Mouse (Mus musculus) small intestine, adult 2 months (tissue): ENCODE data around the gene Ssh3. TPM values are rescaled to one million over a fixed set of nuclear protein-coding genes. Genes with fewer than 3 reads are reported as not detected.

Experiments used
- H3K27ac ChIP-seq: fragments of 200-500 bp; 2 replicates; pipeline ENCODE4 v1.5.1; 2012; ENCODE audit warnings: low read depth, low read length, control low read depth, inconsistent platforms; ENCODE audit not compliant: insufficient read depth
- H3K27me3 ChIP-seq: fragments of 200-500 bp; 2 replicates; pipeline ENCODE4 v1.6.1; 2012; ENCODE audit warnings: mild to moderate bottlenecking, moderate library complexity, low read length, inconsistent platforms; ENCODE audit not compliant: control insufficient read depth, insufficient read depth
- H3K36me3 ChIP-seq: fragments of 200-500 bp; 2 replicates; pipeline ENCODE4 v1.6.1; 2012; ENCODE audit warnings: mild to moderate bottlenecking, low read length, control low read depth, inconsistent platforms; ENCODE audit not compliant: control insufficient read depth, insufficient read depth
- H3K4me1 ChIP-seq: fragments of 200-500 bp; 2 replicates; pipeline ENCODE4 v1.6.1; 2012; ENCODE audit warnings: low read length, inconsistent platforms, mixed read lengths; ENCODE audit not compliant: control insufficient read depth, insufficient read depth, insufficient read length
- H3K4me3 ChIP-seq: fragments of 200-500 bp; 2 replicates; pipeline ENCODE4 v1.5.1; 2012; ENCODE audit warnings: low read depth, mild to moderate bottlenecking, control low read depth, inconsistent platforms, low read length, moderate library complexity
- CTCF ChIP-seq: fragments of 200-500 bp; IDR thresholded peaks from 2 replicates; pipeline ENCODE4 v1.5.1; 2012; ENCODE audit warnings: low read depth, mild to moderate bottlenecking, control low read depth, inconsistent platforms, low read length, moderate library complexity, mixed read lengths; ENCODE audit not compliant: insufficient replicate concordance, insufficient read length; ENCODE audit errors: extremely low read depth
- POLR2A ChIP-seq: fragments of 200-500 bp; IDR thresholded peaks from 2 replicates; pipeline ENCODE4 v1.6.1; 2012; ENCODE audit warnings: low read depth, mild to moderate bottlenecking, control low read depth, inconsistent platforms, low read length, moderate library complexity
- WGBS: fragments of 180-500 bp; shearing (Covaris S2); methylation state at CpG from one replicate; pipeline ENCODE4 v1.1.7; 2018; 5-methylcytosine and 5-hydroxymethylcytosine counted together
- polyA plus RNA-seq: library from polyadenylated mRNA; depleted of rRNA; stranded (reverse); fragments of >200 nt; gene quantifications from 2 replicates; pipeline ENCODE4 v1.2.3, GENCODE M21; 2012

Gene Ssh3
- polyA plus RNA-seq, 1 experiment, result 105 TPM

DNA sequence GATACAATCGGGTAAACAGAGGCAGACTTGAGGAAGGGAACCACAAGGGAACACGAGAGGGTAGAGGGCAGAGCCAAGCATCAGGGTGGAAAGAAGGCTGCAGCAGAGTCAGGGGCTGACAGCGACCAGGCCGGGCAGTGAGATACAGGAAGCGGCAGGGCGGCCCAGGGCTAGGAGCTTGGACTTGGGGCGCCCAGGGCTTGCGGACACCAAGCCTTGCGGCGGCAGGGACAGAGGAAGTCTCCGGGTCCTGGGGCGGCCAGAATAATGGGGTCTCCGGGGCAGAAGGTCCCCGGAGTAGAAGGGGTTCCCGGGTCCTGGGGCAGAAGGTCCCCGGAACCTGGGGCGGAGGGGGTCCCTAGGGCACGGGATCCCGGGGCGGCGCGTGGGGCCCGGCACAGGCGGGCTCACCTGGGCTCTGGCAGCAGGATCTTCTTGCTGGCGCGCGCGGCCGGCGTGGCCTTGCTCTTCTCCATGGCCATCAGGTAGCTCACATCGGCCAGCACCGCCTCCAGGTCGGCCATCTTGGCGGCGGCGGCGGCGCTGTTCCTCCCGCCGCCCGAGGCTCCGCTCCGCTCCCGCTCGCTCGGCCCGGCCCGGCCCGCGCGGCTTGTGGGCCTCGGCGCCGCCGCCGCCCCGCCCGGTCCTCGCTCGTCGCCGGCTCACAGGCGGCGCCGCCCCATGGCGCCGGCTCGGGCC is 36.7 kb upstream of the Ssh3 start:
- Histone ChIP-seq H3K27ac (peak overlapping the region; percentile 89), H3K36me3 (no peaks in the 10 kb centered on the region), H3K4me1 (peaks cover 28% of the 10 kb centered on the region), H3K4me3 (peak overlapping the region; percentile 86), H3K27me3 (no peaks in the 10 kb centered on the region)
- 3% methylated on average over 68 of the region's 68 CpGs for WGBS
- TF ChIP-seq POLR2A (no peak), CTCF (no peak)

DNA sequence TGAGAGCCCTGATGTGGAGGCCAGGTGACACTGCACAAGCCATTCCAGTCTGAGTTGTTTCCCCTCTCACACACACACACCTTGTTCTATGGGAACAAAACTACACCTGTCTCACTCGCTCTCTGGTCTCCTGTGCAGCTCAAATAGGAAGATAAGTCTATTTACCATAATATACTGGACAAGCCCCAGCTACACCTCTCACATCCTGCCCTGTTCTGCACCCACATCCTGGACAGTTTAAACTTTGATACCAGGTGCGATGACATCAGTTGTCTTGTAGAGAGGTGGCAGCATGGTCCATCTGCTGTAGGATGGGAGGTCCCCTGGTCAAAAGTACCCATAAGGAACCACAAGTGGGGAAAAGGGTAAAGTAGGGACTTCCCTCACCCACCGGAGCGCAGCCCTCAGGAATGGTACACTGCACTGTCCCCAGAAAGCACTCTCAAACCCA is 35.9 kb upstream of the Ssh3 start:
- H3K36me3 ChIP-seq, result no peaks in the 10 kb centered on the region
- H3K4me1 ChIP-seq, result peaks cover 36% of the 10 kb centered on the region
- H3K27ac ChIP-seq, result peak overlapping the region; percentile 89
- H3K4me3 ChIP-seq, result peak overlapping the region; percentile 86
- no peaks in the 10 kb centered on the region for H3K27me3 ChIP-seq
- WGBS, result 8% methylated on average over 4 of the region's 4 CpGs
- TF ChIP-seq CTCF, result no peak
- TF ChIP-seq POLR2A, result no peak

DNA sequence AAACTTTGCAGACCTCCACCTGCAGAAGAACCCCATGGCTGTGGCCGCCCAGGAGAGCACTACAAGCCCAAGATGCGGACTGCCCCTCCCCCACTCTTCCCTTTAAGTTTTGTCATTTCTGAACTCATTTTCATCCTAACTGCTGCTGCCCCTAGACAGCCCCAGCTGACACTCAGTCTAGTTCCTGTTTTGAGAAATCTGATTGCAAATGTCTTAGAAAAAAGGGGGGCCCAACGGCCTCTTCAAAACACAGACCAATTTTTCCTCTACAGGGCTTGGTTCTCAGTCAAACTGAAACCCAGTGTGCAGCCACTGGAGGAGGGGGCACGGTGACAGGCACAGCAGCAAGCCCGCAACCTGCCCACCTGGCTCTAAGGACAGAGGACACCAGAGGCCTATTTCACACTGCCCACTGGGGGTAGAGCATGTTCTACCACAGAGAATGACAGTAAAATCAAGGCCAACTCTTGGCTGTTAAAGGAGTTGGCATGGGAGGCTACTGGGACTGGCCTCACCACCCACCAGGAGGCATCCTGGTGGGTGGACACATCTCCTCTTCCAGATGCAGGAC is 35.4 kb upstream of the Ssh3 start:
- TF ChIP-seq POLR2A (no peak), CTCF (no peak)
- Histone ChIP-seq H3K4me3 (peak overlapping the region; percentile 86), H3K4me1 (peaks cover 40% of the 10 kb centered on the region), H3K36me3 (no peaks in the 10 kb centered on the region), H3K27ac (peak overlapping the region; percentile 89), H3K27me3 (no peaks in the 10 kb centered on the region)
- WGBS, result 61% methylated on average over 5 of the region's 5 CpGs

DNA sequence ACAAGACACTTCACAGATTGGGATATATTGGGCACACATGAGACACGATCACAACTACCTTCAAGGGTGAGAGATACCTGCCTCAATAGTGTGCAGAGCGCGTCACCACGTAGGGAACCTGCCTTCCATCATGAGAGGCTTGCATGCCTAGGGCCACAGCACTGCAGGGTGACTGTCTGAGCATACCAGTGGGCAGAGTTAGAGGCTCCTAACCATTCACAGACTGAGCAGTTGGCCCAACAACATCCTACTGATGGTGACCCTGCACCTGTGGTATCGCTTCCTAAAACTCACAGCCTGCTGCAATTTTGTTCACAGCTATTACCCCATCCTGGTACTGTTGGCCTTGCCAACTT is 34.6 kb upstream of the Ssh3 start:
- peaks cover 42% of the 10 kb centered on the region for H3K4me1 ChIP-seq
- H3K4me3 ChIP-seq, result peak overlapping the region; percentile 1; the same call in 1 of the 2 replicates
- H3K36me3 ChIP-seq, result no peaks in the 10 kb centered on the region
- H3K27ac ChIP-seq, result peak overlapping the region; percentile 89
- TF ChIP-seq CTCF, result no peak
- no peak for TF ChIP-seq POLR2A
- H3K27me3 ChIP-seq, result no peaks in the 10 kb centered on the region
- WGBS, result 85% methylated on average over 5 of the region's 5 CpGs

DNA sequence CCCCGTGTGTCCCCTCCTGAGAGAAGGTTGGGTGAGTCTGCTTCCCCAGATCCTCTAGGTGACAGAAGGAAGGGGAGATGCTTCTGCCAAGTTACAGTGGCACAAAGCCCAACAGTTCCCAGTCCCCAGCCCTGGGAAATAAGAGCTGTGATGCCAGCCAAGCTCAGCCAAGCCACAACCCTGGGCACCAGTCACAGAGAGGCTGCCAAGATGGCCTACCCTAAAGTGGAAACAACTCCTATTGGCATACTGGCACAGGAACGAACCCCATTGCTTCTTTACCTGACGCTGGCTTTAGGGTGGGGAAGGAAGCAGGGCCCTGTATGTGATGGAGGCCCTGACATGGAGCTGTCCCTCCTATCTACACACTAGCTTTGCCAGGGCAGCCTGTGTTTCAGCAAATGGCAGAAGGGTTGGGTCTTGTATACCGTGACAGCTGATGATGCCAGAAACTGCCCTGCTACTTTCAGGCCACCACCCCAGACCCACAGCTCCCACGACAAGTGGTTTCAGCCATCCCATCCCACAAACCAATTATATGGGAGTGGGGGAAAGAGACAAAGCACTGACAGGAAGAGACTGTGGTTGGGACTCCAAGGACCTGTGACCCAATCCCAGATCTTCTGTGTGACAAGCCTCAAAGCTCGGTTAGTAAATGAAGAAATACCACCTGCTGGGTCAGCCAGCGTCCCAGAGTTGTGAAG is 34.1 kb upstream of the Ssh3 start:
- TF ChIP-seq CTCF (no peak), POLR2A (no peak)
- H3K27me3 ChIP-seq, result no peaks in the 10 kb centered on the region
- peak overlapping the region; percentile 89 for H3K27ac ChIP-seq
- H3K4me3 ChIP-seq, result peak overlapping the region; percentile 27
- H3K4me1 ChIP-seq, result peaks cover 46% of the 10 kb centered on the region
- no peaks in the 10 kb centered on the region for H3K36me3 ChIP-seq
- 61% methylated on average over 7 of the region's 7 CpGs for WGBS

DNA sequence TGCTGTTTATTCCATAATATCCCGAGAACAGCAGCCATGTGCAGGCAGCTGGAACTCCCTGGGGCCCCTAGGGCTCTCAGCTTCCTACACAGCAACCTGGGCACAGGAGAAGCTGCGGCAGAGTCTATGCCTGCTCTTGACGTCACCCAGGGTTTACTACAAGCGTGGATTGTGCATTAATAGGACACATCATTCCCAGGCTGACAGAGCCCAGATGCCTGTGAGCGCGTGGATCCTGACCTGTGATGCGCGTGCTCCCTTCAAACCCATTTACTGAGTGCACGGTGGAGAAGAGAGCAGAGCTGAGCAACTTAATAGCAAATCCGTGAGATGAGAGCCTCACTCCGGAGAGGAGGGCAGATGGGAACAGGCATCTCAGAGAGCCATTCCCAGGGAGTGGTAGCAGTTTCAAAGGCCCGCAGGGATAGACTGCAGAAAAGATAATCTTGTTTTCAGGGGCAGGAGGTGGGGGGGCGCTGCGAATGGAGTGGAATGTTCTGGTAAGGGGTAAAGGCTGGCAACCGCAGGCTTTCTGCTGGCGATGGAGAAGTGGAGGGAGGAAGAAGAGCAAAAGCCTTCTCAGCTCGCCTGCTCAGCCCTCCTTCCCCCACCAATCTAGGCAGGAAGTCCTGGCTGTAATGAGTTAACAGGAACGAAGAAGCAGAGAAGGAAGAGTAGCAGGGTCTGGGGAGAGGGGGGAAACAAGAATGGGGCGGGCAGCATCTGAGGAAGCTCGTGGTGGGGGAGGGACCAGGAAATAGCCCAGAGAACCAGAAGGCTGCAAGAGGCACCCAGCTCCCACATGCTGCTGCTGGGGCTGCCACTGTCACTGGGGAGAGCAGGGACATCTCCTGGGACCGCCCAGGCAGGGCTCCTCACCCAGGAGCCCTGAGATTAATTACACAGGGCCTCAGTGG is 33.0 kb upstream of the Ssh3 start:
- 0 out of 2 replicates have a peak, but pooled peaks have one; percentile 20 for TF ChIP-seq POLR2A
- no peak for TF ChIP-seq CTCF
- Histone ChIP-seq H3K4me3 (peak overlapping the region; percentile 27), H3K27ac (peak overlapping the region; percentile 89), H3K36me3 (no peaks in the 10 kb centered on the region), H3K4me1 (peaks cover 51% of the 10 kb centered on the region), H3K27me3 (no peaks in the 10 kb centered on the region)
- 57% methylated on average over 21 of the region's 21 CpGs for WGBS
